Mouse (Mus musculus): ENCODE data around the gene Krt9.
"Not testable (repeated sequence)": the region's sequence is repeated elsewhere in the genome, so short reads cannot be mapped to it uniquely, and the experiment has no call there.

Gene Krt9

DNA sequence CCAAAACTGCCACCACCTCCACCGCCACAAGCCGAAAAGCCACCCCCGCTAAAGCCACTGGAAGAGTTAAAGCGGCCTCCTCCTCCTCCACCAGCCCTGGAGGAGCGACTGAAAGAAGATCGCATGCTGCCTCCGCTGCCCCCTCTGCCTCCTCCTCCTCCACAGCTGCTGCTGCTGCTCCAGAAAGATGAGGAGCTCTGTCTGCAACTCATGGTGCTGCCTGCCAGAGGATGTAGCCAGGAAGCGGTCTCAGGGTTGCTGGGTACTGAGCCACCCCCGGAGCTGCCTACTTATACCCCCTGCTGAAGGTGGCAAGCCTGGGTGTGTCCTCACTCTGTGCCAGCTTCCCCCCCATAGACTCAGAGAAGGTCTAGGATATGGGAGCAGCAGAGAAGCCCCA, at the start of gene Krt9:
Gene Krt9 (minus strand): TSS at position 255 of the 400 bp plus-strand sequence.
- DNase-seq, result no peak

GRCm38 (mm10) chr11:100240272-100240671, 47.2 kb upstream of the Krt9 start:
- DNase-seq, result not testable (repeated sequence)

GRCm38 (mm10) chr11:100221741-100222140, 28.7 kb upstream of the Krt9 start:
- no peak for DNase-seq

GRCm38 (mm10) chr11:100219304-100219703, 26.3 kb upstream of the Krt9 start:
- no peak for DNase-seq

DNA sequence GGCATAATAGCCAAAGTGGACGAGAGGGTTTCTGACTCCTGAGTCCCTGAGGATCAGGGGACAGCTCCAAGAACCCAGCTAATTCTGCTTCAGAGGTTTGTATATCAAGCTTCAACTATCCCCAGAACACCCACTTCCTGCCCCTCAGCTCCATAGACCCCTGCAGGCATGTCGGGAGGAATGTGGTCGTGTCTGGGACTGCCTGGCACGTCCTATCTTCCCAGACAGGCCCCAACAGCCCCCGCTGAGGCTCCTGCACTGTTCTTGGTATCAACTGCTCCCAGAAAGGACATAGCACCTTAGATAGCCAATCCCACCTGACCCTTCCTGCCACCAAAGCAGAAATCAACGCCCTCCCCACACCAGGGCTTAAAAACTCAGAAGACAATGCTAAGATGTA, 15.5 kb upstream of the Krt9 start:
- DNase-seq, result no peak

- DNase-seq, result no peak
These were observed 14.5 kb upstream of the Krt9 start, which contains the start of gene Krt14 for GRCm38 (mm10) chr11:100207498-100207897. Gene Krt14 (minus strand): TSS chr11:100207548.

DNA sequence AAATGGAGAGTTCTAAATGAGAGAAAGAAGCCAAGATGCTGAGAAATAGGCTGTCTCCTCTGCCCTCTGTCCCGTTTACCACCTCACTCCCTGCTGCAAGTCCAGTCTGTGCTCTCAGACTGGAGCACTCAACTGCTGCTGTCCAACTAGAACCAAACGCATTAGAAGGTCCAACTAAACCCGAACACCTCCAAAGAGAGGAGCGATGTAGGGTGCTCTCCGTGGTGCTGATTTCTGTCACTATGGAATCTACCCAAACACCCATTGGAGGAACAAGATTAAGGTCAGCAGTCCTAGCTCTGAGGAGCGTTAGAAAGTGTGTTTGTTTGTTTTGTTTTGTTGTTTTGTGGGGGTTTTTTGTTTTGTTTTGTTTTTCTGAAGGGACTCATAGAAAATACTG, 10.4 kb upstream of the Krt9 start:
- DNase-seq, result peak in 1 of 2 experiments; percentile 51

- DNase-seq, result no peak
These were observed 9.9 kb upstream of the Krt9 start for GRCm38 (mm10) chr11:100202906-100203305.

GRCm38 (mm10) chr11:100200104-100200820, 7.2 kb upstream of the Krt9 start:
- DNase-seq, result peak in 1 of 2 experiments; percentile 24

DNA sequence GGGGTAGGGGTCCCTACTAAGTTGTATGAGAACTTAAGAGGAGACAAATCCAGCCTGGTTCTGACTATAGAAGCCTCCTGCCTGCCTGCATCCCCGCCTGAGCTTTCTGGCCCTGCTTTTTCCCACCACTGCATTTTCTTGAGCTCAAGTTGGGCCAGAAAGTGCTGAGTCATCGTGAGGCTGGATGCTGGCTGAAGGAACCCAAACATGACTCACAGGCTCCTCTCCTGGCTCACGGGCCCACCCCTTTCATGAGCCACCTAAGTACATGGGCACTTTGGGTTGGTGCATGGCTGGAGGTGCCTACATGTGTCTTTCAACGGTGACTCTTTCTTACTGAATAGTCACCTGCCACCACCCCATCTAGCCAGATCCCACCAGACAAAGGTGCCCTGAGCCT, 5.6 kb upstream of the Krt9 start:
- DNase-seq, result no peak

GRCm38 (mm10) chr11:100191820-100192219, 1.2 kb downstream of the Krt9 start:
- no peak for DNase-seq

- DNase-seq, result no peak
These were observed 6.3 kb downstream of the Krt9 start for GRCm38 (mm10) chr11:100186736-100187135.

GRCm38 (mm10) chr11:100181725-100182124, 11.3 kb downstream of the Krt9 start:
- DNase-seq, result no peak

DNA sequence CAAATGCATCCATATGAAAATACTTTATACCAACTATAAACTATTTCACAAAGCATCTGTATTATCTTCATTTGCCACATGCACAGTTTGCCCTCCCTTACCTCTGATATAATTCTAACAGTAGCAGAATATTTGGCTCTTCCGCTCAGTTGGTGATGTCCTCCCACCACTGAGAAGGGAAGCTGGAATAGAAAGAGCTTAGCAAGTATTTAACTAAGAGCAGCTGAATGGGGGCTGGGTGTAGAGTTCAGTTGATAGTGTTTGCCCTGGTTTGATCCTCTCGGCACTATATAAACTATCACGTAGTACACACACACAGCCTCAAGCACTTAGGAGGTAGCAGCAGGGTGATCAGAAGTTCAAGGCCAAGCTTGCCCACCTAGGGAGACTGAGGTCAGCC, 13.8 kb downstream of the Krt9 start:
- no peak for DNase-seq

DNA sequence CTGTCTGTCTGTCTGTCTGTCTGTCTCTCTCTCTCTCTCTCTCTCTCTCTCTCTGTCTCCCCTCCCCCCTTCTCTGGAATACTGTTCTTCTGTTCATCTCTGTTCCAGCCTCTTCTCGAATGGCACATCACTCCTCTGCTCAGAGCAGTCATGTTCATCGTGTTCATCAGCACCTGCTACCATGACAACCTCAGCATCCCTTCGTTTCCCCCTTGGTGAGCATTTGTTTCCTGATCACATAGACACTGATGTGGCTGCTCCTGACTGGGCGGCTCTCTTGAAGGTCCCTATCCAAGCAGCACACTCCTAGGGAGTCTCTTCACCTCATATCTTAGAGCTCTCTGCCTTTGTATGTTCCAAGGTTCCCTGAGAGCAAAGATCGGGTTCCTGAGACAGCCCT, 14.7 kb downstream of the Krt9 start:
- DNase-seq, result no peak

GRCm38 (mm10) chr11:100176791-100177190, 16.3 kb downstream of the Krt9 start:
- DNase-seq, result no peak

DNA sequence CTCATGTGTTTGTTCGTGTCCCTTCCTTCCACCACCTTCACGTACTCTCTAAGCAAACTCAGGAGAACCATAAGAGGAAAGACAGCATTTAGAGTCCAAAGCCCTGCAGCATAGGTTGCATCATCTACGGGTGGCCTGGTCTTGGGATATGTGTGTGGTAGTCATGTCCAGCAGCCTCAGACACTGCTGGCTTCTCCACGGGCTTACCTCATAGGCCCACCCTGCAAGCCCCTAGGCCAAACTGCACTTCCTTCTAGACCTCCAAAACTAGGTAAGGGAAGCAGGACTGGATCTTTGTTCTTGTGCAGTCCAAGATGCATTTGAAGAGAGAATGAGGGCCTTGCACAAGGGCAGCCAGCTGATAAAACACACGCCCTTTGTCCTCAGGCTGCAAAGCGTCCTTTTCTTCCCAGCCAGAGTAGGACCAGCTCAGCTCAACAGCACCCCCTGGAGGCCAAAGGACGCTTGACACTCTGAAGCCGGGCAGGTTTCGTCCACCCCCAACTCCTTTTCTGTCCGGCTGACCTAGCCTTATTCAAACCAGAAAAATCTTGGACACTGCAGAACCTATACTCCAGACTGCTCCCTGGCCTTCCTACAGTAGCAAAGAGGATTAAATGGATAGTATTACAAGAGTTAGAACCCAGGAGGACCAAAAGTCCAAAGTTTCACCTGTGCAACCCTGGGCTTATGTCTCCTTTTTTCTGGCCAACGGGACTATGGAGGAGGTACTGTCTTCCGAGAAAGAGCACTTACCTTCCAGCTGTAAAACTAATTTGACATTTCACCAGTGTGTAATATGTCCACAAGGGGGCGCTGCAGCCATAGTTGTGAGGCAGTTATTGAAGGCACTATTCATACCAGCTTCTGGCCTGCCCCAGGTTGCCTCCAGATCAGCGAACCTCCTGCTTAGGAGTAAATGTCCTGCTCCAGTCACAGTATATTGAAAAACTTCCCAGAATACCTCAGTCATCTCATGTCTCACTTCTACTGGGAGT, 24.0 kb downstream of the Krt9 start:
- peak; percentile 74 to 84 for DNase-seq

DNA sequence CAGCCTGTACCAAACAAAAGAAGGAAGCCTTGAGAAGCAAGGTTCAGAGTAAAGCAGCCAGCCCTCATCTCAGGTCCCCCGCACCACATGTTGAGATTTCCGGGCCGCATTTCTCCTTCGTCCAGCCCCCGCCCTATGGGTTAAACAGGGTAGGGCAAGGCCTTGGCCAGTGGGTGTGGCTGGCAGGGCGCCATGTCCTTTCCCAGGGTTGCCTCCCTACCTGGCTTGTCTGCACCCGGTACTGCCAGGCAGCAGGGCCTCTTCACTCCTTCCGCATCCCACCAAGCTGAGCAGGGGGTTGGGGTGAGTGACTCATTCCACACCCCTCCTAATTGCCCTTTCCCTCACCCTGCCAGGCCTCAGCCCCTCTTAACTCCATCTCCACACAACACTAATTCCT, 25.0 kb downstream of the Krt9 start:
- DNase-seq, result peak; percentile 67 to 81

DNA sequence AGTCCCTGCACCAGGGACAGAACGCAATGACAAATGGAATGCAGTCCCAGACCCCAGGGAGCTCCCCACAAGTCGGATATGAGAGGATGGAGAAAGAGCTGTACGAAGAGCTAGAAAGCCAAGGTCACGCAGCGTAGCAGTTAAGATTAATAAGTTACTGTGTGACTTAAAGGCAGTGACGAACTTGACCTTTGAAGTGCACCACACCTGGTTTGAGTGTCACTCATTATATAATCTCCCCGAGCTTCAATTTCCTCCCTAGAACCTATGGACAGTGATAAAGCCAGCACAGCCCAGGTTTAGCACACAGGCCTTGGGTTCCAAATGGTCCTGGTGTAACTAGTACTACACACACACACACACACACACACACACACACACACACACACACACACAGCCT, 28.7 kb downstream of the Krt9 start:
- DNase-seq, result no peak

DNA sequence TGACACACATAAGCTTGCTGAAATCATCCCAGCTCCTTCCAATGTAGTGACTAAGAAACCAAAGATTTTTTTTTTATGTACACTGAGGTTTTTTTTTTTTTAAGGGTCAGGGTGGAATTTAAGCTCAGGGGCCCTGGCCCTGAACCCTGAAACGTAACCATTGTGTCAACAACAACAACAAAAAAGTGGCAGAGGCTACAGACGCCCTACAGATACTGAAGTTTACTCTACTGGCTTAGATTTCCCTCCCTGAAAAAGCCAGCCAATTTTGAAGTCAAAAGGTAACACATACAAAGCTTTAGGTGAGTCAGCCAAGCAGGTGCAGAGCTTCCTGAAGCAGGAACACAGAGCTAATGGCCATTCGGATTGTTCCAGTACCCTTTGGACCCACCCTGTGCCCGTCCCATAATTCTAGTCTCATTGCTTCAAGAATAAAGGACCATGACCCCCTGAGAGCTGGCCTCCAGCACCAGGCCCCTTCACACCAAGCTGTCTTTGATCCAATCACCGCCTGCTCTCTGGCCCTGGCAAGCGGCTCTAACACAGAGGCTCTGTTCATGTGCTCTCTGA, 35.1 kb downstream of the Krt9 start:
- DNase-seq, result no peak

DNA sequence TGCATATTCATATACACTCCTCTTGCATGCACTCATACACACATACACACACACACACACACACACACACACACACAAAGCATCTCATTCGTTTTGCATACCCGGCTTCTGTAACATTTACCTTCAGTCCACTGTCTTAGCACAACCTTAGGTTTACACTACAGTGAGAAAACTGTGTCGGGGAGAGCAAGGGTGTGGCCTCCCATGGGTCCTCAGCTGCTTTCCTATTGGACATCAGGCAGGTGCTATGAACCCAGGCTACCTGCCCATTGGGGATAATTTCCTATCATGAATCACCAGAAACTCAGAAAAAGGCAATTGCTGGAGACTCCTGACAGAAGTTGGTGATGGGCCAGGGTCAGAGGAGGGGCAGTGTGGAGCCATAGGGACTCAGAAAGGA, 35.7 kb downstream of the Krt9 start:
- no peak for DNase-seq

- DNase-seq, result peak in 1 of 2 experiments; percentile 47
These were observed 37.4 kb downstream of the Krt9 start for GRCm38 (mm10) chr11:100155497-100156255.

All from lung, postnatal 4 days (tissue).